Mouse (Mus musculus) ES-E14 (cell line): ENCODE measurements around the gene Tmem131.

Source experiments
- CHD2 ChIP-seq: IDR thresholded peaks from 2 replicates; pipeline ENCODE4 v1.6.1; 2014; ENCODE audit warnings: mild to moderate bottlenecking, low read depth, low read length, inconsistent platforms
- ZNF384 ChIP-seq: IDR thresholded peaks from 2 replicates; pipeline ENCODE4 v1.6.1; 2012; ENCODE audit warnings: low read depth, low read length, inconsistent platforms

DNA sequence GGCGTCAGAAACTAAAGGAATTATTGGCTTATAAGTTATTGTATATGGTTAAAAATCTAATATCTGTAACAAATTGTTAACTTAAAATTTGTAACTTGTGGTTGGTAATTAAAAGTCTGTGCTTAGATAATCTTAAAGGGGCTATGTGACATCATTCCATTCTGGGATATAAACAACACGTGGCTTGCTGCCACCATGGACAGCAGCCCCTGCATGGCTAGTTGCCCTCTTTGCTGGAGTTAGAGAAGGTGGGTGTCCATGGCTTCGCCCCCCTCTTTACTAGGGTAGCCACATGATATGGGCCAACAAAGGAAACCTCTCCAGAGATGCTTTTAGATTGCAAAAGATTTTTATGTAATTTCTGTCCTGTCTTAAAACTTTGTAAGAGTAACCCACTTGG, 48.0 kb downstream of the Tmem131 start:
- no peak for TF ChIP-seq CHD2
- TF ChIP-seq ZNF384 = no peak
